Mouse (Mus musculus): ENCODE results near the gene Rtn2. TPM values are rescaled to one million over a fixed set of nuclear protein-coding genes. Genes with fewer than 3 reads are reported as not detected.

Rtn2 gene
- polyA plus RNA-seq, 1 experiment: 9.1 TPM

- Histone ChIP-seq H3K4me3 (ENCODE audit: extremely low read depth, insufficient read depth, insufficient read length) (no peak overlapping the region), H3K27me3 (ENCODE audit: control insufficient read depth, insufficient read depth, low read length) (peaks cover 9% of the 10 kb centered on the region), H3K27ac (ENCODE audit: insufficient read depth, low read length) (no peak overlapping the region), H3K4me1 (ENCODE audit: control insufficient read depth, insufficient read depth, insufficient read length) (peaks cover 13% of the 10 kb centered on the region), H3K36me3 (ENCODE audit: control insufficient read depth, insufficient read depth, low read length) (no peaks in the 10 kb centered on the region)
- TF ChIP-seq CTCF (IDR thresholded peaks at IDR 0.05; ENCODE audit: extremely low read depth, insufficient read depth, insufficient read length, insufficient replicate concordance) (no peak), POLR2A (IDR thresholded peaks at IDR 0.05; ENCODE audit: low read depth, low read length) (no peak)
- 40% methylated on average over 10 of the region's 10 CpGs for WGBS
- no peak for DNase-seq (ENCODE audit: low read depth in 1 of 2, low spot score in 2 of 2)
Observed at GRCm38 (mm10) chr7:19341250-19341649, 58.8 kb downstream of the Rtn2 start.

DNA sequence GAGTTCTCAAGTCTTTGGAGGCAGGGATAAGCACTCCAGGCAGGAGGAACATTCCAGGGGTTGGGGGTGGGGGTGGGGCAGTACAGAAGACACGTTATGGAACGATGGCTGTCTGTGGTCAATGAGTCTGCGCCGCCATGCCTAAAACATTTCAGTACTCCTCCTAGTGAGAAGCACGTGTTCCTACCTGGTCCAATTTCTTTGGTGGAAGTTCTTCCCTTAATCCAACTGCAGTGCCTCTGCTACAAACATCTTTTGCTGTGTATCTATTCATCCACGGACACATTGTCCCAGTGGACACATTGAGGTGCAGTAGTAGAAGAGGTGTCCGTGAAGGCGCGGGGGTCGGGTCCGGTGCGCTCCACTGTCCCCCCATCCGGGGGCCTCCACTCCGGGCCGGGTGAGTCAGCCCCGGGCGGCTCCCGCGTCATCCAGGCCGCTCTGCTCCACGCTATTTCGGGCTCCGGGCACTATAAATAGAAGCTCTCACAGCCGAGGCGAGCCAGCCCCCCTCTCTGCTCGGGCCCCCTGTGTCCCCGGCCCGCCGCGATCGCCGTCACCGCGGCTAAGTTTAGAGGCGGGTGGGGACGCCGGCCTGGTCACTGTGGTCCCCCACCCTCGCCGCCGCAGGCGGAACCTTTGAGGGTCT is 59.5 kb downstream of the Rtn2 start:
- 1% methylated on average over 41 of the region's 41 CpGs for WGBS
- no peak overlapping the region for H3K4me3 ChIP-seq (ENCODE audit: extremely low read depth, insufficient read depth, insufficient read length)
- no peaks in the 10 kb centered on the region for H3K36me3 ChIP-seq (ENCODE audit: control insufficient read depth, insufficient read depth, low read length)
- no peak for DNase-seq (ENCODE audit: low read depth in 1 of 2, low spot score in 2 of 2)
- H3K27ac ChIP-seq (ENCODE audit: insufficient read depth, low read length): no peak overlapping the region
- peaks cover 9% of the 10 kb centered on the region for H3K27me3 ChIP-seq (ENCODE audit: control insufficient read depth, insufficient read depth, low read length)
- TF ChIP-seq CTCF (IDR thresholded peaks at IDR 0.05; ENCODE audit: extremely low read depth, insufficient read depth, insufficient read length, insufficient replicate concordance): no peak
- no peak for TF ChIP-seq POLR2A (IDR thresholded peaks at IDR 0.05; ENCODE audit: low read depth, low read length)
- H3K4me1 ChIP-seq (ENCODE audit: control insufficient read depth, insufficient read depth, insufficient read length): peaks cover 13% of the 10 kb centered on the region

- peak; percentile 87 for TF ChIP-seq CTCF (IDR thresholded peaks at IDR 0.05; ENCODE audit: extremely low read depth, insufficient read depth, insufficient read length, insufficient replicate concordance)
- no peak for TF ChIP-seq POLR2A (IDR thresholded peaks at IDR 0.05; ENCODE audit: low read depth, low read length)
- Histone ChIP-seq H3K4me3 (ENCODE audit: extremely low read depth, insufficient read depth, insufficient read length) (peak overlapping the region; percentile 44; the same call in 1 of the 2 replicates), H3K4me1 (ENCODE audit: control insufficient read depth, insufficient read depth, insufficient read length) (peaks cover 13% of the 10 kb centered on the region), H3K27me3 (ENCODE audit: control insufficient read depth, insufficient read depth, low read length) (peaks cover 9% of the 10 kb centered on the region), H3K36me3 (ENCODE audit: control insufficient read depth, insufficient read depth, low read length) (no peaks in the 10 kb centered on the region), H3K27ac (ENCODE audit: insufficient read depth, low read length) (no peak overlapping the region)
- WGBS: under 1% methylated on average over 27 of the region's 27 CpGs
- peak in 1 of 2 experiments; percentile 73 for DNase-seq (ENCODE audit: low read depth in 1 of 2, low spot score in 2 of 2)
Observed at GRCm38 (mm10) chr7:19342481-19343027, 60.1 kb downstream of the Rtn2 start.

GRCm38 (mm10) chr7:19343210-19343808 is 60.9 kb downstream of the Rtn2 start:
- H3K27me3 ChIP-seq (ENCODE audit: control insufficient read depth, insufficient read depth, low read length): peaks cover 9% of the 10 kb centered on the region

DNA sequence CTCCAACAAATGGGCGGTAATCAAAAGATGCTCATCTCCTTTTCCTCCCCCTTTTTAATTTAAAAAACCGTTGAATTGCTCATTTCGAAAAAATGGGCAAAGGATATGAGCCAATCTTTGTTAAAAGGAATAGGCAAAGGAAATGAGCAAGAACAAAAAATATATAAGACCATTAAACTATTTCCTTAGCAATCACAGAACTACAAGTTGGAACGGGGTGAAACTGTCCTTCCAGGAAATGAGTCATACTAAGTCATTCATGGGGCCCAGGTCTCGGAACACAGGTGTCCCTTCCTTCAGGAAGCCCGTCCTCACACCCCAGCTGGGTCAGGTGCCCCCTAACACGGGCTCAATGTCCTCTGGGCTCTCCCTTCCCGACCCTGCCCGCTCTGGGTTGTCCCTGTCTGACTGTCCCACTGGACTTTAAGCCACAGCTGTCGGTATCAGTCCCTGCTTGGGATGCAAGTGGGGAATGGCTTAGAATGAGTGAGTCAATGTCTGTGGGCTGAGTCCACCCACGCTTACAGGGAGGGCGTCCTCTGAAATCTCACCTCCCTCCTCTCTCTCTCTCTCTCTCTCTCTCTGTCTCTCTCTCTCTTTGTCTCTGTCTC is 61.9 kb downstream of the Rtn2 start, which contains the start of gene Ercc1:
Ercc1 (plus strand) TSS at position 542 of the 611 bp plus-strand sequence.
- Histone ChIP-seq H3K4me1 (ENCODE audit: control insufficient read depth, insufficient read depth, insufficient read length) (peaks cover 13% of the 10 kb centered on the region), H3K4me3 (ENCODE audit: extremely low read depth, insufficient read depth, insufficient read length) (peak within 1 kb of the TSS; percentile 92), H3K27ac (ENCODE audit: insufficient read depth, low read length) (peak within 1 kb of the TSS; percentile 94), H3K27me3 (ENCODE audit: control insufficient read depth, insufficient read depth, low read length) (peaks cover 9% of the 10 kb centered on the region), H3K36me3 (ENCODE audit: control insufficient read depth, insufficient read depth, low read length) (peaks cover 5% of the 10 kb centered on the region)
- TF ChIP-seq CTCF (IDR thresholded peaks at IDR 0.05; ENCODE audit: extremely low read depth, insufficient read depth, insufficient read length, insufficient replicate concordance) (no peak), POLR2A (IDR thresholded peaks at IDR 0.05; ENCODE audit: low read depth, low read length) (no peak)
- WGBS: 10% methylated on average over 12 of the region's 12 CpGs
- no peak for DNase-seq (ENCODE audit: low read depth in 1 of 2, low spot score in 2 of 2)

More at GRCm38 (mm10) chr7:19343210-19343808, 60.9 kb downstream of the Rtn2 start:
- TF ChIP-seq CTCF (IDR thresholded peaks at IDR 0.05; ENCODE audit: extremely low read depth, insufficient read depth, insufficient read length, insufficient replicate concordance) (peak; percentile 91; the same call in 1 of the 2 replicates), POLR2A (IDR thresholded peaks at IDR 0.05; ENCODE audit: low read depth, low read length) (no peak)
- Histone ChIP-seq H3K4me1 (ENCODE audit: control insufficient read depth, insufficient read depth, insufficient read length) (peaks cover 13% of the 10 kb centered on the region), H3K4me3 (ENCODE audit: extremely low read depth, insufficient read depth, insufficient read length) (no peak overlapping the region), H3K27ac (ENCODE audit: insufficient read depth, low read length) (no peak overlapping the region), H3K36me3 (ENCODE audit: control insufficient read depth, insufficient read depth, low read length) (peaks cover under 1% of the 10 kb centered on the region; the same call in 1 of the 2 replicates)
- peak in 1 of 2 experiments; percentile 67 for DNase-seq (ENCODE audit: low read depth in 1 of 2, low spot score in 2 of 2)
- under 1% methylated on average over 11 of the region's 11 CpGs for WGBS

DNA sequence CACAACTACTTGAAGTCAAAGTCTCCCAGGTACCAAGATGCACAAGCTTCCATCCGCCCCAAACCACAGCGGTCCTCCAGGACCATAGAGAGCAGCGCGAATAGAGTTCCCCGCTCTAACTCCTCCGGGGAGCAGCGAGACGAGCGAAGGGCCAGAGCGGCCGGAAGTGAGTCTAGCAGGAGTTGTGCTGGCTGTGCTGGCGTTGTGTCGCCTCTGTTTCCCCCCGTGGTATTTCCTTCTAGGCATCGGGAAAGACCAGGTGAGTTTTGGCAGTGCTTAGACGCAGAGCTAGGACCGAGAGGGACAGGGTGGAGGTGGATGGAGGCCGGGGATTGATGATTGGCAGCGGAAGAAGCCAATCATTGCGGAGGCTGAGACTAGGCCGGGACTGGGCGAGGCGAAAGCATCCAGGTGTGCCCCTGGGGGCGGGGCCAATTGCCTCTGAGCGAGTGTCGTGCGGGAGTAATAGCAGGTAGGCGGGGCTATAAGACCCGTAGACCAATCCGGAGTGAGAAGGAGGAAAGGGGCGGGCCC is 62.6 kb downstream of the Rtn2 start:
- Histone ChIP-seq H3K4me1 (ENCODE audit: control insufficient read depth, insufficient read depth, insufficient read length) (peaks cover 13% of the 10 kb centered on the region), H3K4me3 (ENCODE audit: extremely low read depth, insufficient read depth, insufficient read length) (peak overlapping the region; percentile 92), H3K27ac (ENCODE audit: insufficient read depth, low read length) (peak overlapping the region; percentile 94), H3K36me3 (ENCODE audit: control insufficient read depth, insufficient read depth, low read length) (peaks cover 7% of the 10 kb centered on the region), H3K27me3 (ENCODE audit: control insufficient read depth, insufficient read depth, low read length) (peaks cover 9% of the 10 kb centered on the region)
- DNase-seq (ENCODE audit: low read depth in 1 of 2, low spot score in 2 of 2): peak; percentile 99
- WGBS: under 1% methylated on average over 31 of the region's 31 CpGs
- TF ChIP-seq POLR2A (IDR thresholded peaks at IDR 0.05; ENCODE audit: low read depth, low read length) (no peak), CTCF (IDR thresholded peaks at IDR 0.05; ENCODE audit: extremely low read depth, insufficient read depth, insufficient read length, insufficient replicate concordance) (no peak)

Other genes starting within 250 kb of the Rtn2 start
- 0.06 TPM in 1 of 2 replicates, not detected in the other for gene Rsph6a, start 227.9 kb upstream of the Rtn2 start, polyA plus RNA-seq (2012; rRNA removed)
- gene Dmwd, start 206.4 kb upstream of the Rtn2 start, polyA plus RNA-seq (2012; rRNA removed): 26.6 and 31.9 TPM in 2 replicates
- 175 and 182 TPM in 2 replicates for gene Dmpk, start 198.8 kb upstream of the Rtn2 start, polyA plus RNA-seq (2012; rRNA removed)
- gene Six5, start 188.0 kb upstream of the Rtn2 start, polyA plus RNA-seq (2012; rRNA removed): 9.1 and 9.8 TPM in 2 replicates
- gene Gm4969, start 164.3 kb upstream of the Rtn2 start, polyA plus RNA-seq (2012; rRNA removed): 0.02 TPM in 1 of 2 replicates, not detected in the other
- gene Fbxo46, start 162.8 kb upstream of the Rtn2 start, polyA plus RNA-seq (2012; rRNA removed): 15.4 and 16.5 TPM in 2 replicates
- 7.7 and 12.3 TPM in 2 replicates for gene Qpctl, start 133.3 kb upstream of the Rtn2 start, polyA plus RNA-seq (2012; rRNA removed)
- 17.0 and 19.0 TPM in 2 replicates for gene Snrpd2, start 132.9 kb upstream of the Rtn2 start, polyA plus RNA-seq (2012; rRNA removed)
- 0.07 and 0.08 TPM in 2 replicates for gene Gipr, start 116.5 kb upstream of the Rtn2 start, polyA plus RNA-seq (2012; rRNA removed)
- 27.4 and 27.9 TPM in 2 replicates for gene Eml2, start 106.2 kb upstream of the Rtn2 start, polyA plus RNA-seq (2012; rRNA removed)
- 6.5 and 9.3 TPM in 2 replicates for gene Gpr4, start 70.1 kb upstream of the Rtn2 start, polyA plus RNA-seq (2012; rRNA removed)
- 14.7 and 17.7 TPM in 2 replicates for gene Opa3, start 54.3 kb upstream of the Rtn2 start, polyA plus RNA-seq (2012; rRNA removed)
- gene Vasp, start 10.8 kb upstream of the Rtn2 start, polyA plus RNA-seq (2012; rRNA removed): 335 and 437 TPM in 2 replicates
- 2.1 and 3.3 TPM in 2 replicates for gene Ppm1n, start 2.6 kb upstream of the Rtn2 start, polyA plus RNA-seq (2012; rRNA removed)
- gene Fosb, start 27.4 kb downstream of the Rtn2 start, polyA plus RNA-seq (2012; rRNA removed): 1.6 and 1.9 TPM in 2 replicates
- 28.2 and 29.9 TPM in 2 replicates for gene Ercc1, start 62.2 kb downstream of the Rtn2 start, polyA plus RNA-seq (2012; rRNA removed)
- gene Cd3eap, start 76.9 kb downstream of the Rtn2 start, polyA plus RNA-seq (2012; rRNA removed): 5.8 and 5.9 TPM in 2 replicates
- 2.2 and 2.5 TPM in 2 replicates for gene Ppp1r13l, start 77.1 kb downstream of the Rtn2 start, polyA plus RNA-seq (2012; rRNA removed)
- 51.8 and 62.2 TPM in 2 replicates for gene Ercc2, start 99.4 kb downstream of the Rtn2 start, polyA plus RNA-seq (2012; rRNA removed)
- gene Klc3, start 121.5 kb downstream of the Rtn2 start, polyA plus RNA-seq (2012; rRNA removed): 2.3 and 3.9 TPM in 2 replicates
- gene Ckm, start 122.2 kb downstream of the Rtn2 start, polyA plus RNA-seq (2012; rRNA removed): 0.62 and 0.92 TPM in 2 replicates
- 14.6 and 23.4 TPM in 2 replicates for gene Mark4, start 176.2 kb downstream of the Rtn2 start, polyA plus RNA-seq (2012; rRNA removed)
- gene Exoc3l2, start 180.7 kb downstream of the Rtn2 start, polyA plus RNA-seq (2012; rRNA removed): 7.1 and 7.7 TPM in 2 replicates
- gene Bloc1s3, start 225.7 kb downstream of the Rtn2 start, polyA plus RNA-seq (2012; rRNA removed): 8.8 and 13.9 TPM in 2 replicates
- gene Trappc6a, start 225.8 kb downstream of the Rtn2 start, polyA plus RNA-seq (2012; rRNA removed): 54.4 and 75.5 TPM in 2 replicates
- 2.2 and 2.3 TPM in 2 replicates for gene Nkpd1, start 235.2 kb downstream of the Rtn2 start, polyA plus RNA-seq (2012; rRNA removed)